Mouse (Mus musculus): ENCODE results near the gene Tbc1d9.

DNA sequence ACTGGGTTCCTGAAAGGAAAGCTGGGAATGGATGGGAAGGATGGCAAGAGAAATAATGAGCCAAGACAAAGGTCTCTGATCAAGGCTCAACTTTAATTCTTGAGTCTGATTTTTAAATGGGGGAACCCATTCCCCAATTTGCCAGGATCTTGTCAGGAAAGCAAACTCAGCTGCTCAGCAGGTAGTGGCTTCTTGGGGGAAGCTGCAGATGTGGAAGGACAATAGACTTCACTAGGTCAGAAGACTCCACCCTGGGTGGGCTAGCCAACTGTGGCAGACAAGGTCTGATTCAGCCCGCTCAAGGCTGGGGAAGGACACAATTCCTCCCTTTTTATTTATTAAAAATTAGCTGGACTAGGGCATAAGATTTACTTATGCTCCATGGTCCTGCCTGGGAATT lies 139.8 kb downstream of the Tbc1d9 start:
- no peak for TF ChIP-seq CTCF (IDR thresholded peaks at IDR 0.05; ENCODE audit: borderline replicate concordance, insufficient read depth, low read depth, low read length)
- no peak for TF ChIP-seq POLR2A (IDR thresholded peaks at IDR 0.05; ENCODE audit: borderline replicate concordance, insufficient read depth, low read length)

Measured in cerebellum, adult 2 months (tissue).